Mouse (Mus musculus) embryonic fibroblast, embryonic 13.5 days (primary cell): ENCODE measurements around the gene Muc20.

Experiments
- CTCF ChIP-seq: IDR thresholded peaks from 2 replicates; pipeline ENCODE4 v1.5.1; 2011; ENCODE audit warnings: mild to moderate bottlenecking, control low read depth, low read length, moderate library complexity, borderline replicate concordance; ENCODE audit not compliant: insufficient read depth
- POLR2A ChIP-seq: IDR thresholded peaks from 2 replicates; pipeline ENCODE4 v1.6.1; 2011; ENCODE audit warnings: low read depth, mild to moderate bottlenecking, control low read depth, low read length, moderate library complexity

DNA sequence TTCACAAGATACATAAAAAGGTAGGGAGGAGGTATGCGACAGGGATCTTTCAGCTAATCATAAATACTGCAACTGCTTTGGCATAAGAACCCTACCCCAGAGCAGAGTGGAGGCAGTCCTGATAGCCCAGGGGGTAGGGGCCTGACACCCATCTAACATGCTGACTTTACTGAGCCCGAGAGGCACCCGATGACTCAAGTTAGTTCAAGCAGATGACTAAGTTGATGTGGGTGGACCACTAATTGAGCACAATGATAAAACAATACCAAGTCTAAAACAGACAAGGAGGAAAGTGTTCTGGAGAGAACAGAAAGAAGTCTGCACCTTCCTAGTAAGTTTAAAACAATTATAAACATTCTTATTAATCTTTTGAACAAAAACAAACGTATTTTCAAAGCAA is 34.3 kb upstream of the Muc20 start:
- TF ChIP-seq CTCF, result no peak
- TF ChIP-seq POLR2A, result no peak
